Mouse (Mus musculus) cortical plate, adult 2 months (tissue): Measurements from ENCODE around the gene Anks1b.

Experiments
- CTCF ChIP-seq: fragments of 200-500 bp; IDR thresholded peaks from 2 replicates; pipeline ENCODE4 v1.5.1; 2011; ENCODE audit warnings: mild to moderate bottlenecking, control low read depth, low read length; ENCODE audit not compliant: insufficient read depth; ENCODE audit errors: extremely low read depth
- POLR2A ChIP-seq: fragments of 200-500 bp; IDR thresholded peaks from 2 replicates; pipeline ENCODE4 v1.6.1; 2011; ENCODE audit warnings: mild to moderate bottlenecking, low read length, control low read depth; ENCODE audit not compliant: insufficient read depth; ENCODE audit errors: extremely low read depth

DNA sequence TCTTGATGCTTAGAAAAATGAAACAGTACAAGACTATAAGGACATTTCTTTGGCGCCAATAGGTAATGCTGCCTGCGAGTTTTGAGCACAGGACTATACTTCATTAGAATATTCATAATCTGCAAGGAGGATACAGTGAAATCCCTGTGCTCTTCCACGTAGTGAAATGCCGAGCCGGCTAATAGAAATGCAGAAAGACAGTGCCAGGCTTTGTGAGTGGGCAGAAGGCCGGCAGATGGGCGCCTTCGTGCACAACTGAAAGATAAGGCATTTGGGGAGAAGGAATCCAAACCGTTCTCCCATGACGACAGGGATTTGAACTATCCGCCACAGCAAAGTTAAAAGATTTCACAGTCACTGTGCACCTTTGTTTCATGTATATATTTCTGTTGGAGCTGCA lies 1019.4 kb downstream of the Anks1b start:
- TF ChIP-seq CTCF (no peak), POLR2A (no peak)
